Mouse (Mus musculus): ENCODE results near the gene Psmc5. TPM values are rescaled to one million over a fixed set of nuclear protein-coding genes. Genes with fewer than 3 reads are reported as not detected.

Psmc5 gene
- polyA plus RNA-seq, 1 experiment from 2014 or later: 88.8 TPM

DNA sequence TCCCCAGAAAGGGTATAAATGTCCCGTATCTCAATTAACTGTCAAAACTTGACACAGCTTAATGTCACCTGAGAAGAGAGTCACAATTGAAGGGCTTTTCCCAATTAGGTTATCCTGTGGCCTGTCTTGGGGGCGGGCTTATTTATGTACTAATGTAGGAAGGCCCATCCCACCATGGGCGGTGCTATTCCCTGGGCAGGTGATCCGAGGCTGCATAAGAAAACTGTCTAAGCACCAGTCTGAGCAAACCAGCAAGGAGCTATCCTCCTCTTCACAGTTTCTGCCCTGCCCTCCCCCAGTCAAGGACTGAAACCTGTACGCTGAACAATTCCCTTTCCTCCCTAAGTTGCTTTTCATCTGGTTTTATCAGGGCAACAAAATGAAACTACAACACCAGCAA, 34.4 kb downstream of the Psmc5 start:
- no peak for TF ChIP-seq EP300 (IDR thresholded peaks at IDR 0.05; ENCODE audit: low read depth)
- TF ChIP-seq CTCF (IDR thresholded peaks at IDR 0.05; ENCODE audit: low read depth): no peak
- H3K4me2 ChIP-seq (ENCODE audit: low read depth, low read length): no peak overlapping the region
- 80% methylated on average over 5 of the region's 5 CpGs for WGBS (ENCODE audit: insufficient replicate concordance)
- ATAC-seq (no peak), DNase-seq (no peak)
- H3K4me1 ChIP-seq (ENCODE audit: insufficient read depth): no peaks in the 10 kb centered on the region
- H3K9me3 ChIP-seq (ENCODE audit: low read length): no peaks in the 10 kb centered on the region
- no peaks in the 10 kb centered on the region for H3K27me3 ChIP-seq (ENCODE audit: insufficient read depth, low read length)
- no peak overlapping the region for H3K9ac ChIP-seq (replicated peaks)
- H3K36me3 ChIP-seq (replicated peaks; ENCODE audit: insufficient read depth, low read length): no peaks in the 10 kb centered on the region
- H3K27ac ChIP-seq (ENCODE audit: low read depth): no peak overlapping the region
- H3K4me3 ChIP-seq (ENCODE audit: low read depth, low read length): no peak overlapping the region

DNA sequence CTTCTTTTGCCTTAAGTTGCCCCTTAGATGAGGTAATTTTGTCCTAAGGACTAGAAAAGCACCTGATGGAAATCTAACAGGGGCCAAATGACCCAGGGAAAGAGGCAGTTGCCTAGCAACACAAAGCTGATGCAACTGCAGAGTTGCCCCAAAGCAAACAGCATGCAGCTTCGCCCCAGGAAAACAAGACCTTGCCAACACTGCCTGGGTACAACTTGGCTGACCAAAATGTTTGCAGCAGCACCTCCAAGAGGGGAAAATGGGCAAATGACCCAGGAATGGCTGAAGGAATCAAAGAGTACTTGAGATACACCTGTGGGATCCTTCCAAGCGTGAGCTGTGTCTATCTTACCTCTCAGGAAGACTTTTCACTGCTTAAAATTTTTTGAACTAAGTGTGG, 35.9 kb downstream of the Psmc5 start:
- no peak overlapping the region for H3K9ac ChIP-seq (replicated peaks)
- WGBS (ENCODE audit: insufficient replicate concordance): 70% methylated on average over 2 of the region's 2 CpGs
- no peaks in the 10 kb centered on the region for H3K36me3 ChIP-seq (replicated peaks; ENCODE audit: insufficient read depth, low read length)
- TF ChIP-seq EP300 (IDR thresholded peaks at IDR 0.05; ENCODE audit: low read depth) (no peak), CTCF (IDR thresholded peaks at IDR 0.05; ENCODE audit: low read depth) (no peak)
- DNase-seq (no peak), ATAC-seq (no peak)
- H3K27me3 ChIP-seq (ENCODE audit: insufficient read depth, low read length): no peaks in the 10 kb centered on the region
- no peaks in the 10 kb centered on the region for H3K9me3 ChIP-seq (ENCODE audit: low read length)
- no peaks in the 10 kb centered on the region for H3K4me1 ChIP-seq (ENCODE audit: insufficient read depth)
- H3K4me3 ChIP-seq (ENCODE audit: low read depth, low read length): no peak overlapping the region
- no peak overlapping the region for H3K27ac ChIP-seq (ENCODE audit: low read depth)
- H3K4me2 ChIP-seq (ENCODE audit: low read depth, low read length): no peak overlapping the region

DNA sequence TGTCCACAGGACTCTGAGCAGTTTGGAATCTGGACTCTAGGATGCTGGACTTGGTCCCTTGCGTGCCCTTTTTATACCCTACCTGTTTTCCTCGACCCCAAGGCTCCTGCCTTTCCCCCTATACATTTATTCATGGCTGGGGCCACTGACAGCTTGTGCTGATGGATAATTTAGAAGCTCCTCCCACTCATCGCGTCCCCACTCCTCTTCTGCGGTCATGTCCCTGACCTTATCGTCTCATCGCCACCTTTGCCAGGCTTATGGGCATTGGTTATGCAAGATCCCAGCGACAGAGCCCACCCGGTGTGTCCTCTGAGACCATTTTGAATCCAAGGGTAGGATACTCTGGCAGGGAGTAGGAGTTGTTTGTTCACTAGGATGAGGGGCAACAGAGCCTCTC, 45.8 kb downstream of the Psmc5 start, which contains the start of gene Gh:
Gene Gh (minus strand): TSS at position 101 of the 400 bp plus-strand sequence.
- H3K4me1 ChIP-seq (ENCODE audit: insufficient read depth): peaks cover 4% of the 10 kb centered on the region; the same call in 1 of the 2 replicates
- H3K4me2 ChIP-seq (ENCODE audit: low read depth, low read length): no peak within 1 kb of the TSS
- no peak within 1 kb of the TSS for H3K4me3 ChIP-seq (ENCODE audit: low read depth, low read length)
- H3K27ac ChIP-seq (ENCODE audit: low read depth): no peak within 1 kb of the TSS
- H3K27me3 ChIP-seq (ENCODE audit: insufficient read depth, low read length): no peaks in the 10 kb centered on the region
- H3K36me3 ChIP-seq (replicated peaks; ENCODE audit: insufficient read depth, low read length): no peaks in the 10 kb centered on the region
- DNase-seq: no peak
- ATAC-seq: no peak
- TF ChIP-seq CTCF (IDR thresholded peaks at IDR 0.05; ENCODE audit: low read depth) (no peak), EP300 (IDR thresholded peaks at IDR 0.05; ENCODE audit: low read depth) (no peak)
- no peaks in the 10 kb centered on the region for H3K9me3 ChIP-seq (ENCODE audit: low read length)
- no peak within 1 kb of the TSS for H3K9ac ChIP-seq (replicated peaks)
- 75% methylated on average over 9 of the region's 9 CpGs for WGBS (ENCODE audit: insufficient replicate concordance)

DNA sequence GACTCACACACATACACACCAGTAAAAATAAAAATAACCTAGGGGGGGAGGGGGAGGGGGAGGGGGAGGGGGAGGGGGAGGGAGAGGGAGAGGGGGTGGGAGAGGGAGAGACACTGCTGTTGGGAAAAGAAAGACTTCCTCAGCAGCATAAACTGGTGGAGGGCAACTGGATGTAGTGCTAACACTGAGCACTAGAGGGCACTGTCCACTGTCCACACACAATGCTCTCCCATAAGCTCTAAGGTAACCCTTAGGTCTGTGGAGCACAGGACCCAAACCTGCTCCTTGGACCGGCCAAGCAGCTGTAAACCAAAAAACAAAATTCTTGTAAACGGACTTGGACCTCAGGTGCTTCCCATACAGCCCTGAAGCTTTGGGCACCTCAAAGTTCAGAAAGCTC, 46.7 kb downstream of the Psmc5 start:
- ATAC-seq: peak; percentile 72
- Histone ChIP-seq H3K4me1 (ENCODE audit: insufficient read depth) (peaks cover 4% of the 10 kb centered on the region; the same call in 1 of the 2 replicates), H3K27ac (ENCODE audit: low read depth) (no peak overlapping the region), H3K4me3 (ENCODE audit: low read depth, low read length) (no peak overlapping the region), H3K36me3 (replicated peaks; ENCODE audit: insufficient read depth, low read length) (no peaks in the 10 kb centered on the region), H3K27me3 (ENCODE audit: insufficient read depth, low read length) (no peaks in the 10 kb centered on the region), H3K4me2 (ENCODE audit: low read depth, low read length) (no peak overlapping the region), H3K9me3 (ENCODE audit: low read length) (no peaks in the 10 kb centered on the region), H3K9ac (replicated peaks) (no peak overlapping the region)
- DNase-seq: peak; percentile 82
- 7% methylated on average over 2 of the region's 2 CpGs for WGBS (ENCODE audit: insufficient replicate concordance)
- peak; percentile 92 for TF ChIP-seq CTCF (IDR thresholded peaks at IDR 0.05; ENCODE audit: low read depth)
- no peak for TF ChIP-seq EP300 (IDR thresholded peaks at IDR 0.05; ENCODE audit: low read depth)

DNA sequence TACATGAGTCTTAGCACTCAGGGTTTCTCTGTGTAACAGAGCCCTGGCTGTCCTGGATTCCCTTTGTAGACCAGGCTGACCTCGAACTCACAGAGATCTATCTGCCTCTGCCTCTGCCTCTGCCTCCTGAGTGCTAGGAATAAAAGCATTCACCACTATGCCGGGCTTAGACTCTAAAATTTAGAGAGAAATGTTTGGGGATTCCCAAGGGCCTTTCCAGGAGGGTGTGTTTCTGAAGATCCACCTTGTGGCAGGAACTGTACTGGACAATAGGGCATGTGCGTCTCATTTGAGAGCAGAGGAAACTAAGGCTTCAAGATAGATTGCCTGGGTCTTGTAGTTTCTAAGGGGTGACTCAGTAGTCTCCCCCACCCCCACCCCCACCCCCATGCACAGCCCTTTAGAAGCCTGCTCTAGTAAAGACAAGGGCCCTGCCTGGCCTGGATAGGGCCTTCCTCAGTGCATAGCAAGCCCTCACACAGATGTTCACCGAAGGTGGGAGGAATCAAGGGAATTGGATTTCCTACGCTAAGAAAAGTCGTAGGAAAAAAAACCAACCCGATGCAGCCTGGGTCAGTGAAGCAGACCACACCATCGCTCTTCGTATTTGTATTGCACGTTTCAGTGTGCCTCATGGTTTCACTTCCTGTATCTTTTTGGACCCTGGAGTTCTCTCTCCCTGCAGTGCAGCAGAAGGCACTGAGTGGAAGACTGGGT, 49.6 kb downstream of the Psmc5 start:
- Histone ChIP-seq H3K27me3 (ENCODE audit: insufficient read depth, low read length) (no peaks in the 10 kb centered on the region), H3K27ac (ENCODE audit: low read depth) (peak overlapping the region; percentile 55), H3K4me2 (ENCODE audit: low read depth, low read length) (no peak overlapping the region), H3K4me1 (ENCODE audit: insufficient read depth) (peaks cover 7% of the 10 kb centered on the region), H3K9ac (replicated peaks) (no peak overlapping the region), H3K9me3 (ENCODE audit: low read length) (no peaks in the 10 kb centered on the region), H3K4me3 (ENCODE audit: low read depth, low read length) (no peak overlapping the region), H3K36me3 (replicated peaks; ENCODE audit: insufficient read depth, low read length) (no peaks in the 10 kb centered on the region)
- no peak for TF ChIP-seq CTCF (IDR thresholded peaks at IDR 0.05; ENCODE audit: low read depth)
- TF ChIP-seq EP300 (IDR thresholded peaks at IDR 0.05; ENCODE audit: low read depth): no peak
- ATAC-seq (peak; percentile 19; the same call in 1 of the 2 replicates), DNase-seq (no peak)
- WGBS (ENCODE audit: insufficient replicate concordance): 56% methylated on average over 10 of the region's 10 CpGs

GRCm38 (mm10) chr11:106306065-106306385, 50.1 kb downstream of the Psmc5 start:
- H3K4me1 ChIP-seq (ENCODE audit: insufficient read depth): peaks cover 7% of the 10 kb centered on the region
- no peaks in the 10 kb centered on the region for H3K36me3 ChIP-seq (replicated peaks; ENCODE audit: insufficient read depth, low read length)
- H3K4me3 ChIP-seq (ENCODE audit: low read depth, low read length): no peak overlapping the region
- no peak overlapping the region for H3K4me2 ChIP-seq (ENCODE audit: low read depth, low read length)
- ATAC-seq (no peak), DNase-seq (no peak)
- no peaks in the 10 kb centered on the region for H3K9me3 ChIP-seq (ENCODE audit: low read length)
- no peak overlapping the region for H3K9ac ChIP-seq (replicated peaks)
- H3K27me3 ChIP-seq (ENCODE audit: insufficient read depth, low read length): no peaks in the 10 kb centered on the region
- H3K27ac ChIP-seq (ENCODE audit: low read depth): peak overlapping the region; percentile 55
- 89% methylated on average over 3 of the region's 3 CpGs for WGBS (ENCODE audit: insufficient replicate concordance)
- no peak for TF ChIP-seq EP300 (IDR thresholded peaks at IDR 0.05; ENCODE audit: low read depth)

Measured in liver, postnatal 0 days (tissue).